Mouse (Mus musculus): ENCODE results near the gene Abcg1. TPM values are rescaled to one million over a fixed set of nuclear protein-coding genes. Genes with fewer than 3 reads are reported as not detected.

Abcg1 gene
- polyA plus RNA-seq, 1 experiment = 29.0 TPM

DNA sequence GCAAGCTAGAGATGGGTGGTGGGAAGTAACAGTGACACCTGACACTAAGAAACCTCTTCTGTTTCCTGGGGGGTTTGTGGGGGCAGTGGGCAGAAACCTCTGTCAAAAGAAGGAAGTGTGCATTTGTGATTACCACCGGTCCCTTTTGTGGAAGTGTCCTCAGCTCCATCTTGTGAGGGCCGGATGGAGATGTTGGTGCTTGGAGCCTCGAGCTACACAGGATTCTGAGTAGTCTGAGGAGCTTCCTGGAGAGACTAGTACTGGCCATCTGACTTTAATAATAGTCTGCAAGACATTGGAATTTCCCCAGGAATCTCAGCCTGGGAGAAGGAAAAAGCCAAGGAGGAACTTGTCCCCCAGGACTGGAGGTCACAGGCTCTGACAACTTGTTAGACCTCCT lies 17.2 kb downstream of the Abcg1 start:
- Histone ChIP-seq H3K4me1 (ENCODE audit: control insufficient read depth, insufficient read depth, insufficient read length) (peaks cover 75% of the 10 kb centered on the region), H3K4me3 (ENCODE audit: extremely low read depth, insufficient read depth, insufficient read length) (no peak overlapping the region), H3K36me3 (ENCODE audit: control insufficient read depth, insufficient read depth, low read length) (no peaks in the 10 kb centered on the region), H3K27ac (ENCODE audit: insufficient read depth, low read length) (peak overlapping the region; percentile 61), H3K27me3 (ENCODE audit: control insufficient read depth, insufficient read depth, low read length) (no peaks in the 10 kb centered on the region)
- DNase-seq (ENCODE audit: low read depth in 1 of 2, low spot score in 2 of 2) = peak in 1 of 2 experiments; percentile 69
- TF ChIP-seq CTCF (IDR thresholded peaks at IDR 0.05; ENCODE audit: extremely low read depth, insufficient read depth, insufficient read length, insufficient replicate concordance) = no peak
- no peak for TF ChIP-seq POLR2A (IDR thresholded peaks at IDR 0.05; ENCODE audit: low read depth, low read length)
- WGBS = 9% methylated on average over 3 of the region's 3 CpGs

DNA sequence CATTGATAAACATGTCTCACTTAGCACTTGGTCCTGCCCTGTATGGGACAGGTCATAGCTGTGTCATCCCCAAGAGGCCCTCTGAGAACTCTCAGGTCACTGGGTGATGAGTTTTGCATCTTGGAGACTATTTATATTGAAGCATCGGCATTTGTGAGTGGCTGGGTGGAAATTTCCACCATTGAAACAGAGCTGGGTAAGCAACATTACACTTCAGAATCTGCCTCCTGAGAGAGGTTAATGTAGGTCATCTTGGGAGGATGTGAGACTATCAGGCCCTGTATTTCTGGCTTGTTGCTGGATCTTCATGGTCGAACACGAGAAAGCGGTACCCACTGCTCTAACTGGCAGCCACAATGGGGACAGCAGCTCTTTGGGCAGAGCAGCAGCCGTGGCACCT lies 18.0 kb downstream of the Abcg1 start:
- DNase-seq (ENCODE audit: low read depth in 1 of 2, low spot score in 2 of 2) = peak in 1 of 2 experiments; percentile 56
- no peak overlapping the region for H3K4me3 ChIP-seq (ENCODE audit: extremely low read depth, insufficient read depth, insufficient read length)
- H3K36me3 ChIP-seq (ENCODE audit: control insufficient read depth, insufficient read depth, low read length) = no peaks in the 10 kb centered on the region
- TF ChIP-seq CTCF (IDR thresholded peaks at IDR 0.05; ENCODE audit: extremely low read depth, insufficient read depth, insufficient read length, insufficient replicate concordance) = no peak
- peaks cover 75% of the 10 kb centered on the region for H3K4me1 ChIP-seq (ENCODE audit: control insufficient read depth, insufficient read depth, insufficient read length)
- H3K27me3 ChIP-seq (ENCODE audit: control insufficient read depth, insufficient read depth, low read length) = no peaks in the 10 kb centered on the region
- WGBS = 9% methylated on average over 5 of the region's 5 CpGs
- H3K27ac ChIP-seq (ENCODE audit: insufficient read depth, low read length) = peak overlapping the region; percentile 61

DNA sequence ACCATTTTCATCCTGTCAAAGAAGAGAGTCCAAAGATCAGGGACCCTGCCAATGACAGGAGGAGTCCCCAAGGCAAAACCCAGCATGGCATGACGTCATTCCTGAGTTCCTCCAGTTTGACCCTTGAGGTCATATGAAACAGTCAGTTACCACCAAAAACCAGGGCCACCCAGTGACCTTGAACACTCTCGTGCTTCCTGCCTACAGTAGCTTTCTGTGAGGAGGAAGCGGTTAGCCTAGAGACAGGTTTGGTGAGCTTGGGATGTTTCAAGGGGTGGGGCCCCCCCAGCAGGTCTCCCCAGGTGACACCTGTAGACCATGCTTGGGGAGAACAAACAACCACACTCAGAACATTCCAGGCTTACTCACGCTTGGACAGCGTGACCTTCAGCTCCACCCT lies 20.1 kb downstream of the Abcg1 start:
- peaks cover 62% of the 10 kb centered on the region for H3K4me1 ChIP-seq (ENCODE audit: control insufficient read depth, insufficient read depth, insufficient read length)
- H3K4me3 ChIP-seq (ENCODE audit: extremely low read depth, insufficient read depth, insufficient read length) = no peak overlapping the region
- TF ChIP-seq CTCF (IDR thresholded peaks at IDR 0.05; ENCODE audit: extremely low read depth, insufficient read depth, insufficient read length, insufficient replicate concordance) = no peak
- no peak for TF ChIP-seq POLR2A (IDR thresholded peaks at IDR 0.05; ENCODE audit: low read depth, low read length)
- H3K27me3 ChIP-seq (ENCODE audit: control insufficient read depth, insufficient read depth, low read length) = no peaks in the 10 kb centered on the region
- H3K36me3 ChIP-seq (ENCODE audit: control insufficient read depth, insufficient read depth, low read length) = no peaks in the 10 kb centered on the region
- peak in 1 of 2 experiments; percentile 34 for DNase-seq (ENCODE audit: low read depth in 1 of 2, low spot score in 2 of 2)
- 22% methylated on average over 5 of the region's 5 CpGs for WGBS
- H3K27ac ChIP-seq (ENCODE audit: insufficient read depth, low read length) = peak overlapping the region; percentile 24

DNA sequence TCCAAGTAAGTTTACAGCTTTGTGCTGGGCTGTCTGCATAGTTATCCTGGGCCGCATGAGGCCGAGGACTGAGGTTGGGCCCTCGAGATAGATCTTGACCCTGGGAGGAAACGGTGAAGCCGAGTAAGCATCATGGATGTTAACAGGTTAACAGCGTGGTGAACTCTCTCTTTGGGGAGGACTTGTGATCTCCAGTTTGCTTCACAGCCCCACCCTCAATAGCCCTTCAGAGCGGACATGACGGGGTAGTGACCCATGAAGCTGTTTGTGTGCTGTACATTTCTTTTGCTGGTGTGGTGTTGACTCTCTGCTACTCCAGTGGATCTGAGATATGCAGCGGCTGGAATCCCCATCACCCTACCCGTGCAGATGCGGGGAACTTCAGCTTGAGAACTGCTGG lies 21.1 kb downstream of the Abcg1 start:
- Histone ChIP-seq H3K27ac (ENCODE audit: insufficient read depth, low read length) (peak overlapping the region; percentile 24; the same call in 1 of the 2 replicates), H3K4me1 (ENCODE audit: control insufficient read depth, insufficient read depth, insufficient read length) (peaks cover 57% of the 10 kb centered on the region), H3K4me3 (ENCODE audit: extremely low read depth, insufficient read depth, insufficient read length) (no peak overlapping the region), H3K36me3 (ENCODE audit: control insufficient read depth, insufficient read depth, low read length) (no peaks in the 10 kb centered on the region), H3K27me3 (ENCODE audit: control insufficient read depth, insufficient read depth, low read length) (no peaks in the 10 kb centered on the region)
- no peak for DNase-seq (ENCODE audit: low read depth in 1 of 2, low spot score in 2 of 2)
- 87% methylated on average over 11 of the region's 11 CpGs for WGBS
- TF ChIP-seq POLR2A (IDR thresholded peaks at IDR 0.05; ENCODE audit: low read depth, low read length) (no peak), CTCF (IDR thresholded peaks at IDR 0.05; ENCODE audit: extremely low read depth, insufficient read depth, insufficient read length, insufficient replicate concordance) (no peak)

DNA sequence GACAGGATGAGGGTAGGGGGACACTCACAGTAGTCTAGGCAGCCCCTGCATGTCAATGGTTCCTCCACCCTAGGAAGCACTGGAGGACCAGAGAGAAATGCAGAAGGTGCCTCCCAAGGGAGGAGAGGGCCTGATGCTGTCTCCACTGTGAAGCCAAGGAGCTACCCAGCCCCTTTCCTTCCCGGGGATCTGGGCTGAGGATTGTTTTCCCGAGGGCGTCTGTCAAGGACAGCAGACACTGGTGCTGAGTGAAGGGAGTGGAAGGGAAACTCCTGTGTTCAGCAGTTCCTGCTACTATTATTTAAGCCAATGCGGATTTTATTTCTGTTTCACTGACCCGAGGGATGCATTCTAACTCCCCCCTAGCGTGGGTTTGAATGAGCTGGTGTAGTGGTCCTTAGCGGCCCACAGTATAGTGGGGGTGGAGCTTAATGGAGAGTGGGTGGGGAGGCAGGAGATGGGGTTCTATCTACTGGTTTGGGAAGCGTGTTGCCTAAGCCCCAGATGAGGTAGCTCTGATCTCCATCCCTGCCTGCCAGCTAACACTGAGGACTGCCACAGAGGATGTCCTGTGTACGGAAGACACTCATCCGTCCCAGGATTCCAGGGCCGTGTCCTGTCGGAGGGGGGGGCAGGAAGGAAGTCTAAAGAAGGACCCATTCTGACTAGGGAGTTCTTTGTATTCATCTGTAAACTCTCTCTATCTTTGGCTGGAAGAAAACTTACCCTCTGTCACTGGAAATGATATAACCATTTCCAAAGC lies 21.8 kb downstream of the Abcg1 start:
- Histone ChIP-seq H3K27ac (ENCODE audit: insufficient read depth, low read length) (peak overlapping the region; percentile 15; the same call in 1 of the 2 replicates), H3K4me1 (ENCODE audit: control insufficient read depth, insufficient read depth, insufficient read length) (peaks cover 52% of the 10 kb centered on the region), H3K36me3 (ENCODE audit: control insufficient read depth, insufficient read depth, low read length) (no peaks in the 10 kb centered on the region), H3K27me3 (ENCODE audit: control insufficient read depth, insufficient read depth, low read length) (no peaks in the 10 kb centered on the region), H3K4me3 (ENCODE audit: extremely low read depth, insufficient read depth, insufficient read length) (no peak overlapping the region)
- TF ChIP-seq CTCF (IDR thresholded peaks at IDR 0.05; ENCODE audit: extremely low read depth, insufficient read depth, insufficient read length, insufficient replicate concordance) (no peak), POLR2A (IDR thresholded peaks at IDR 0.05; ENCODE audit: low read depth, low read length) (no peak)
- no peak for DNase-seq (ENCODE audit: low read depth in 1 of 2, low spot score in 2 of 2)
- 74% methylated on average over 12 of the region's 12 CpGs for WGBS

DNA sequence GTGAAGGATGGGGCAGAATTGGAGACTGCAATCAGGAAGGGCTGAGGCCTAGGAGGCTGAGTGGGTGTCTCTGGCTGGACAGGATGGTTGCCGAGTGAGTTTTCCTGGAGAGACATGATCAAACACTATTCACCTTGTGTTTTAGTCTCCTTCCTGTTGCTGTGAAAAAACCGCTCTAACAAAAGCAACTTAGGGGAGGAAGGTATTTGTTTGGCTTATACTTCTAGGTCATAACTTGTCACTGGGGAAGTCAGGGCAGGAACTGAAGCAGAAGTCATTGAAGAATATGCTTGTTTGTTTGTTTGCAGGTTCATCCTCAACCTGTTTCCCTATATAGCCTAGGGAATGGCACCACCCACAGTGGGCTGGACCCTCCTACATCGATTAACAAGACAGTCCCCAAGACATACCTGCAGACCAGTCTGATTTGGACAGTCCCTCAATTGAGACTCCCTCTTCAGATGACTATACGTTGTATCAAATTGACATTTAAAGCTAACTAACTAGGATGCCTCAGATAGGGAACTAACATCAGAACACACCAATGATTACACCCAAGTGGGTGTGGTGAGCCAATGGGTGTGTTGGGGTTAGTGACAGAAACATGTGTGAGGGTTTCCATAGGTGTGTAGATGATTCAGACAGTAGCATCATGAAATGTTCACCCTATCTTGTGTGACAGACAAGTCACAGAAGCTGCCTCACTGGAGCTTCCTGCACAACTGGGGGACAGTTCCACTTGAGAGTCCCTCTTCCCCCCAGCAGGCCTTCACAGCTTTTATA lies 25.0 kb downstream of the Abcg1 start:
- Histone ChIP-seq H3K27me3 (ENCODE audit: control insufficient read depth, insufficient read depth, low read length) (no peaks in the 10 kb centered on the region), H3K4me1 (ENCODE audit: control insufficient read depth, insufficient read depth, insufficient read length) (peaks cover 30% of the 10 kb centered on the region), H3K36me3 (ENCODE audit: control insufficient read depth, insufficient read depth, low read length) (no peaks in the 10 kb centered on the region; the same call in 1 of the 2 replicates), H3K4me3 (ENCODE audit: extremely low read depth, insufficient read depth, insufficient read length) (no peak overlapping the region), H3K27ac (ENCODE audit: insufficient read depth, low read length) (no peak overlapping the region)
- TF ChIP-seq POLR2A (IDR thresholded peaks at IDR 0.05; ENCODE audit: low read depth, low read length) = no peak
- TF ChIP-seq CTCF (IDR thresholded peaks at IDR 0.05; ENCODE audit: extremely low read depth, insufficient read depth, insufficient read length, insufficient replicate concordance) = no peak
- WGBS = 70% methylated on average over 4 of the region's 4 CpGs
- DNase-seq (ENCODE audit: low read depth in 1 of 2, low spot score in 2 of 2) = no peak
